Mouse (Mus musculus) forebrain, embryonic 15.5 days (tissue): ENCODE measurements around the gene Triml1. TPM values are rescaled to one million over a fixed set of nuclear protein-coding genes. Genes with fewer than 3 reads are reported as not detected.

Source experiments
- polyA plus RNA-seq: library from polyadenylated mRNA; unstranded; fragments of >200 nt; fragmentation: Nextera tagmentation; extraction: Ambion mirVana; gene quantifications from 2 replicates; pipeline ENCODE4 v1.2.1, GENCODE M21; 2015

The Triml1 gene
- polyA plus RNA-seq, 1 experiment from 2014 or later = not detected

Other genes with a start within 250 kb of the Triml1 start
- gene Triml2, start 39.1 kb upstream of the Triml1 start, polyA plus RNA-seq = not detected in 2 replicates
- not detected in 2 replicates for gene Zfp42, start 165.5 kb upstream of the Triml1 start, polyA plus RNA-seq